Mouse (Mus musculus) ovary, adult 18-20 months (tissue): ENCODE data around the gene Bcar3.
"Not testable (repeated sequence)": the region's sequence is repeated elsewhere in the genome, so short reads cannot be mapped to it uniquely, and the experiment has no call there.

Source experiments
- DNase-seq: peaks from one replicate; pipeline ENCODE4 v3.0.0; 2022; ENCODE audit warnings: low spot score, mixed read lengths

Bcar3 gene

GRCm38 (mm10) chr3:122293954-122294850, at the start of gene Bcar3:
Gene Bcar3, plus strand, starts transcription at chr3:122294136.
- DNase-seq, result peak; percentile 85

- DNase-seq, result no peak
Measured at GRCm38 (mm10) chr3:122244759-122245158, 49.2 kb upstream of the Bcar3 start.

- peak; percentile 89 for DNase-seq
Measured at GRCm38 (mm10) chr3:122245215-122245877, 48.6 kb upstream of the Bcar3 start, which contains the start of gene Gclm. Gene Gclm, plus strand, starts transcription at chr3:122245557.

GRCm38 (mm10) chr3:122245878-122246332, 48.0 kb upstream of the Bcar3 start:
- peak; percentile 31 for DNase-seq

DNA sequence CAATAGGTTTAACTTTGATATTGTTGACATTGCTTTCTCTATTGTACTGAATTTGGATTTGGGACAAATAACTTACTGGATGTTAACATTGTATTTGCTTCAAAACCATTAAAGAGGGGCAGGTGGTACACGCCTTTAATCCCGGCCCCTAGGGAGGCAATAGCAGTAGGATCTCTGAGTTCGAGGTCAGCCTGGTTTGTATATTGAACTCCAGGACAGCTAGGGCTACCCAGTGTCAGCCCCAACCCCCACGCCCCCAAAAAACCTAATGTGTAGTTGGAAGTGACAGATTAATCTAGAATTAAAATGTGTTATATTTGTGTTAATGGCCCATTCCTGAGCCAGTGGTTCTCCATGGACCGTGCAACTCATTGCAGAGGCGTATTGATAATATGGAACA, 47.5 kb upstream of the Bcar3 start:
- no peak for DNase-seq

DNA sequence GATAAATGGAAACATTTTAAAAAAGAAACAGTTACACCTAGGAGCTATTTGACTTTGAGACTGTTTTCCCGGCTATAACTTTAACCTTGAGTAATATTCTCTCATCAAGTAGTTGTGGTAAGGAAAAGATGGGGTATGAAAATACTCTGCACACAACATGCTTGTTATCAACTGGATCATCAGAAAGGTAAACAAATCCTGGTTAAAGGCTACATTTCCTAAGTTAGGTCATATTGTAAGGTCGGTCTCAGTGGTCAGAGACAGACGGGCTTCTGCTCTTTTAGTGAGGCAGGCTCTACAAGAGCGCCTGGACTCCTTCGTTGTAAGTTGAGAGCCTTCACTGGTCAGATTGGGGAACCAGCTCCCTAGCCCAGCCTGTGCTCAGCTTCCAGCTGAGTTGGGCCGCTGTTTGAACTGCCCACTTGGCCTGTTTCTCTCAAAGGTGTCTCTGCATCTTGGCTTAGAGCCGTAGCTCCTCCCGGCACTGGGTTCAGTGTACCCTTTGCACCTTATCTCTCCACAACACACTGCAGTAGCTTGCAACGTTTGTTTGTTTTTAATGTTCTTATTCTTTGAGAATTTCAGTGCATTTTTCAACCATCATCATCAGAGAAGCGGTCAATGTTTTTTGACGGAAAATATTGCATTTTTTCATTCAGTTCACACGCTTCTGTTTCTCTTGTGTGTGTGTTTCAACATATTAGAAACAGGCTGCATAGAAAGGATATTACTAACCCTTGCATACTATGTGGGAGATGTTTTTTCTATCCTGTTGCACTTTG, 46.8 kb upstream of the Bcar3 start:
- DNase-seq, result no peak

GRCm38 (mm10) chr3:122247768-122248100, 46.2 kb upstream of the Bcar3 start:
- DNase-seq, result no peak

DNA sequence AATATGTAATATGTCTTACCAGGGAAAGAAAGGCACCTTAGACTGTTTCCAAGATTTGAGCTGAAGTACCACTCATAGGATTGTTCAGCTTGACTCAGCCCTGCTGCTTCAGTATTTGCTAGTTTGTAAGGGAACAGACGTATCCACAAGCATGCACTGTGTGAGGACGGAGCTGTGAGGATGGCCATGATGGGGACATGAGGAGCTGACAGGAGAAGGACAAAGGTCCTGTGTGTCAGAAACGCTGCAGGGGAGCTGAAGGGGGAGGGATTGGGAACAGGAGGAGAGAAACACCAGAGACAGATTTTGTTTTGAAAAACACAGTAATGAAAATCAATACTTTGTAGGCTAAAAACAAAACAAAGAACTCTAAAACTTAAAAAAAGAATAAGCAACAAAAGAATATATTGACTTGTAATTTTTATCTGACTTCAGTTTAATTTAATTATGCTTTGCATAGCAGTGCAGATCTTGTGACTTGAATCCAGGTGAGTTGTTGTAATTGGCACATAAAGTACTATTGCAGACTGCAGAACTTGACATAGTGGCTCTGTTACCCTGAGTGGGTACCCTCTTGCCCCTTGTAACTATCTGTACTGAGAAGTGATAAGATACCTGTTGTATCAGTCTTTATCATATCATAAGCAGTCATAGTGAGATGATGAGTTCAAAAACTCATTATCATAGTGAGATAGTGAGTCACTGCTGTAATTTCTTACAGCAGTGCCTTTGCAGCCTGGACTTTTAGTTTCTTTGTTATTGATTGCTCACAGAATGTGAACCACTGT, 41.3 kb upstream of the Bcar3 start:
- no peak for DNase-seq

DNA sequence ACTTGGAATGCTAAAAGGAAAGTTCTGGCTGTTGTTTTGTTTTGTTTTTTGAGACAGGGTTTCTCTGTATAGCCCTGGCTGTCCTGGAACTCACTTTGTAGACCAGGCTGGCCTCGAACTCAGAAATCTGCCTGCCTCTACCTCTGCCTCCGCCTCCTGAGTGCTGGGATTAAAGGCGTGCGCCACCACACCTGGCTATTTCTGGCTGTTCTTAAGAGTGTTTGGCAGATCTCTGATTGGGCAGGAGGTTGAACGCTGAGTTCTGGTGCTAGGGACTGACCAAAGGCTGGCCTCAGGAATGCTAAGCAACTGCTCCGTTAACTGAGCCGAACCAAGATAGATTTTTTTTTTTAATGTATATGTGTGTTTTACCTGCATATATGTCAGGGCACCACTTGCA, 39.9 kb upstream of the Bcar3 start:
- not testable (repeated sequence) for DNase-seq

GRCm38 (mm10) chr3:122269986-122270385, 23.9 kb upstream of the Bcar3 start:
- no peak for DNase-seq

- DNase-seq, result not testable (repeated sequence)
Measured at GRCm38 (mm10) chr3:122272565-122272964, 21.4 kb upstream of the Bcar3 start.

- DNase-seq, result no peak
Measured at GRCm38 (mm10) chr3:122273407-122274240, 20.3 kb upstream of the Bcar3 start.

DNA sequence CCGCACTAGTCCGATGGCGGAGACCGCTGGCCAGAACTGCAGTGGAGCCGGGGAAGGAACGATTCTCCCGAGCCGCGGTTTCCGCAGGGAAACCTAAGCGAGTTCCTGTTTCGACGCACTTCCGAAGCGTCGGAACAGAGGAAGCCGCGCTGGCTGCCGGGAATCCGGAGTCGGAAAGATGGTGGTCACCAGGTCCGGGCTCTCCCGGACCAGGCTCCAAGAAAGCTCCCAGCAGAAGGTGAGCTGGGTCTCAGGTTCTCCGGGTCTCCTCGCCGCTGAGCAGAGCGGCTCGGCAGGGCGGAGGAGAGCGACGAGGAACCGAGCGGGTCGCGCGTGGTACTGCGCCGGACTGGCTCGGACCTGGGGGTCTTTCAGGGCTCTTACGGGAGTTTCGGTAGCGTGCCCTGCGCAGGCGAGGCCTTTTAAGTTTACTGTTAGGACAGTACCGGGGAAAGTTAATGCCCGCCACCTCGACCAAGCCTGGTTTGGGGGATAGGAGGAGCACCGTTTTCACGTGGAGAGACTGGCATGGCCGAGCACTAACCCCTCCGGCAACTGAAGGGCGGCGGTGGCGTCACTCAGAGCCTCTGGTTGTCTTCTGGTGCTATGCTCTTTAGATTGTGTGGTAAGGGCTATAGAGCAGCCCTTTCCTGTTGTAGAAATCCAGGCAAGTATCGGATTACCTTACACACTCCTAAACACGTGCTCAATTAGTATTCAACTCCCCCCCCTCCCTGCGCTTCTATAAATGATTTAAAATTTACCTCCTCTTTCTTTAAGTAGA, 19.5 kb upstream of the Bcar3 start, which contains the start of gene Dnttip2:
TSS of gene Dnttip2 (plus strand) at position 148 of the 784 bp plus-strand sequence.
- peak; percentile 91 for DNase-seq

DNA sequence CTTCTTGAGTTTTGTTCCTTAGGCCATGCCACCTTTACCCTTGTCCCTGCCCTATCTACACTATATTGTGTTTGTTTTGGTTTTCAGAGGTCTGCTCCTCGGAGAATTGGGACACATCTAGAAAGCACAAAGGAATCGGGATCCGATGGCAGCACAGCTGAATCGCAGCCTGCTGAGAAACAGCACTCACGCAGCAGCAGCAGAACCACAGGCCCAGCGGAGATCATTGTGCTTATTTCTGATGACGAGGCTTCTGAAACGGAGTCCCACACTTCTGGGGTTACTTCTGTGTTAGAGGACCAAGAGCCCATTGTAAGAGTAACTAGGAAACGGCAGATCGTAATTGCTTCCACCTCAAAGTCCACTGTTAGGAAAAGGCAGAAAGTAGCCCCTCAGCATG, 18.8 kb upstream of the Bcar3 start:
- DNase-seq, result no peak

GRCm38 (mm10) chr3:122287195-122287594, 6.7 kb upstream of the Bcar3 start:
- DNase-seq, result no peak

DNA sequence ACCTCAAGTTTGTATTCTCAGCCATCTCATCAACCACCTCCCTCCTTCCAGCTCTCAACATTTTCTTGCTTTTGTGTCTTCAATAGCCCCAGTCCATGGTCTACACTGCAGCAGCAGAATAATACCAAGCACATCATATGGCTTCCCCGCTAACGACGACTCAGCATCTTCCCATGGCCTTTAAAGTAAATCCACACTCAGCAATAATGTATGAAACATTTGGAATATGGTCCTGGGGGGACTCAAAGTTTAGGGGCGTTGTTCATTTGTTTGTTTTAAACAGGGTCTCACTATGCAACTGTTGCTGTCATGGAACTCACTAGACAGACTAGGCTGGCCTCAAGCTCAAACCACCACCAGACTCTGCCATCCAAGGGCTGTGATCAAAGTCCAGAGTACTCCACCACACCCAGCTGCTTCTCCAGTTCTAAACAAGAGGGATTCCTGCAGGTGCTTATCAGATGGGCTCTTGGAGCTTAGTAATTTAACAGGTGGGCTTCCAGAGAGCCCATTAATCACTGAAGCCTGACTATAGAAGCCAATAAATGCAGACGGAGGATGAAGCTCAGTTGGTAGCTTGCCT, 5.2 kb upstream of the Bcar3 start:
- no peak for DNase-seq

DNA sequence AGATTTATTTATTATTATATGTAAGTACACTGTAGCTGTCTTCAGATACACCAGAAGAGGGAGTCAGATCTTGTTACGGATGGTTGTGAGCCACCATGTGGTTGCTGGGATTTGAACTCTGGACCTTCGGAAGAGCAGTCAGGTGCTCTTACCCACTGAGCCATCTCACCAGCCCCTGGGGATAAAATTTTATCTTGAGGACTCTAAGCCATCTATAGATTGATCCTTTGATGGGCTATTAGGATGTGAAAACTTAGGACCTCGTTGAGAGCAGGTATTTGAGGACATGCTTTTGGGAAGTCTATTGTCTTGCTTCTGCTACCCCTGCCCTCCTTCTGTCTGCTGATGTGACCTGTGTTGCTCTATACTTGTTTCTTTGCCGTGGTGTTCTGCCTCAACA, 4.6 kb upstream of the Bcar3 start:
- DNase-seq, result not testable (repeated sequence)

DNA sequence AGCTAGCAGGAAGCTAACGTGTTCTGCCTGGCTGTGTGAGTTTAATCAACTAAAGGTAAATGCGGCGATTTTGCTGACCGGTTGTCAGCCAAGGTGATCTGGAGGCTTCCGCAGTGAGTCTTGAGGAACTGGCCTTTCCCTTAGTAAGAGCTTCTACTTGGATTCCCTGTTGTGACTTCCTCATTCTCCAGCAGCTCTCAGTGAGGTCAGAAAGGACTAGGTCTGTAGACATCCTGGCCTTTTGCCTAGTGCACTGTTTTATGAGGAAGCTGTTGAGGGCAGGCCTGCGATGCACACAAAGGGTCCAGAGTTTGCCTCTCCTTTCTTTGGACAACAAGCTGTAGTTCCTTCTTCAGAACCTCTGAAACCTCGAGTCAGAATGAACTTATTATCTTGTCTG, 3.2 kb upstream of the Bcar3 start:
- peak; percentile 19 for DNase-seq

DNA sequence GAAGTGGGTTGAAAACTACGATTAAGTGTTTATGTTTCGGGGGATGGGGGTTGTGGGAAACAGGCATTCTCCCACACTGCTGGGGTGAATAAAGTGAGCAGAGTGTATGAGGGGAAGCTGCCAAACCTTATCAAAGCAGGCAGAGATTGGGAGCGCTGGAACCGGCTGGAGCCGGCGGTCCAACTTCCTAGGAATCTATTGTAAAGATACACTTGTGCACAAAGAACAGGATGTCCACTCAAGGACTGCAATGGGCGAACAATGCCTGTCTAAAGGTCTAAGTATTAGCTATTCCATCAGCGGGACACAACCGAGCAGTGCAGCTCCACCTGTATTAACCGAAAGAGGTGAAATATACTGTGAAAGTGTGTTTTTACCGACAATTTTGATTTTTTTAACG, 2.1 kb upstream of the Bcar3 start:
- DNase-seq, result no peak
